ENCODE assay signal across 10 mouse cellular contexts in genomic region chr13:28633541-28634041, GRCm38 (mm10).
DNase-seq lines count a peak whose midpoint lies in the region; ATAC-seq and TF ChIP-seq lines count a peak whose summit lies in the region.
"Had no signal": no experiment of that assay in that cellular context is flagged by ENCODE, and none has a peak within 500 bp of the region (broad histone marks: within the 10 kb centered on the region; RNA-seq: fewer than 3 reads in every experiment).

No protein-coding gene starts in this region.

- H3K4me2 ChIP-seq in neural tube, embryonic 15.5 days, result no peak overlapping the region
- H3K4me2 ChIP-seq in kidney, embryonic 14.5 days (replicated peaks; ENCODE audit: low read depth, low read length), result no peak overlapping the region

- WGBS in neural tube, embryonic 15.5 days, result 20% methylated on average over 5 of the region's 5 CpGs
- 37% methylated on average over 5 of the region's 5 CpGs for WGBS in embryonic facial prominence, embryonic 10.5 days
- 18% methylated on average over 5 of the region's 5 CpGs for WGBS in kidney, embryonic 14.5 days

- H3K4me1 ChIP-seq in neural tube, embryonic 15.5 days, result peaks cover 29% of the 10 kb centered on the region
- peaks cover 70% of the 10 kb centered on the region for H3K4me1 ChIP-seq in embryonic facial prominence, embryonic 10.5 days
- peaks cover 46% of the 10 kb centered on the region for H3K4me1 ChIP-seq in kidney, embryonic 14.5 days (ENCODE audit: control insufficient read depth, insufficient read depth, low read length)

- no peaks in the 10 kb centered on the region for H3K9me3 ChIP-seq in neural tube, embryonic 15.5 days (replicated peaks)
- H3K9me3 ChIP-seq in embryonic facial prominence, embryonic 10.5 days, result no peaks in the 10 kb centered on the region
- H3K9me3 ChIP-seq in kidney, embryonic 14.5 days (ENCODE audit: control insufficient read depth, low read length), result no peaks in the 10 kb centered on the region

- H3K36me3 ChIP-seq in neural tube, embryonic 15.5 days, result no peaks in the 10 kb centered on the region
- peaks cover 5% of the 10 kb centered on the region for H3K36me3 ChIP-seq in embryonic facial prominence, embryonic 10.5 days (replicated peaks)
- H3K36me3 ChIP-seq in kidney, embryonic 14.5 days (ENCODE audit: control insufficient read depth, insufficient read depth, low read length), result no peaks in the 10 kb centered on the region
- no peaks in the 10 kb centered on the region for H3K36me3 ChIP-seq in splenic B cell, adult 2 months (ENCODE audit: control insufficient read depth, insufficient read depth, low read length, poor library complexity, severe bottlenecking)

- H3K27me3 ChIP-seq in neural tube, embryonic 15.5 days (replicated peaks), result no peaks in the 10 kb centered on the region
- no peaks in the 10 kb centered on the region for H3K27me3 ChIP-seq in embryonic facial prominence, embryonic 10.5 days (replicated peaks; ENCODE audit: low read depth, poor library complexity, severe bottlenecking)
- H3K27me3 ChIP-seq in kidney, embryonic 14.5 days (ENCODE audit: control insufficient read depth, insufficient read depth, low read length), result no peaks in the 10 kb centered on the region
- no peaks in the 10 kb centered on the region for H3K27me3 ChIP-seq in splenic B cell, adult 2 months (ENCODE audit: control insufficient read depth, insufficient read depth, low read length, poor library complexity, severe bottlenecking)

- no peak for ATAC-seq in neural tube, embryonic 15.5 days (ENCODE audit: low FRiP score)
- no peak; the same call in 1 of the 2 replicates for ATAC-seq in kidney, embryonic 14.5 days (ENCODE audit: low FRiP score, low TSS enrichment)

- DNase-seq in neural tube, embryonic 10.5 days (ENCODE audit: extremely low spot score, low spot score), result peak; percentile 38
- DNase-seq in embryonic facial prominence, embryonic 10.5 days (ENCODE audit: low spot score), result peak; percentile 68
- peak; percentile 4 for DNase-seq in splenic B cell, adult 2 months (ENCODE audit: low read depth, low spot score)
- DNase-seq in layer of hippocampus, postnatal 14 days (ENCODE audit: low spot score in 2 of 2), result no peak
- DNase-seq in layer of hippocampus, adult 2 months (ENCODE audit: low spot score in 2 of 2), result no peak
- DNase-seq: thymus, postnatal 14 days had no signal

- no peak overlapping the region for H3K9ac ChIP-seq in neural tube, embryonic 15.5 days (replicated peaks)
- H3K9ac ChIP-seq in kidney, embryonic 14.5 days (ENCODE audit: low read depth, low read length), result no peak overlapping the region

- TF ChIP-seq CTCF in layer of hippocampus, adult 2 months (conservative IDR thresholded peaks at IDR 0.05), result no peak

- H3K27ac ChIP-seq in neural tube, embryonic 15.5 days (replicated peaks), result no peak overlapping the region
- peak overlapping the region; percentile 72 for H3K27ac ChIP-seq in embryonic facial prominence, embryonic 10.5 days (replicated peaks)
- peak overlapping the region; percentile 38; the same call in 1 of the 2 replicates for H3K27ac ChIP-seq in kidney, embryonic 14.5 days (ENCODE audit: low read depth, low read length)
- no peak overlapping the region for H3K27ac ChIP-seq in layer of hippocampus, adult 2 months
- H3K27ac ChIP-seq: left cerebral cortex, adult 2 months; macrophage had no signal

- no peak overlapping the region for H3K4me3 ChIP-seq in neural tube, embryonic 15.5 days (replicated peaks)
- H3K4me3 ChIP-seq in embryonic facial prominence, embryonic 10.5 days, result no peak overlapping the region
- no peak overlapping the region for H3K4me3 ChIP-seq in kidney, embryonic 14.5 days (ENCODE audit: low read length)
- no peak overlapping the region for H3K4me3 ChIP-seq in layer of hippocampus, adult 2 months
- H3K4me3 ChIP-seq: left cerebral cortex, adult 2 months had no signal

Comparison
In these comparisons a context has a peak if more than half of its experiments do, and no peak if none do; other contexts are left out.
1. DNase-seq: peak in neural tube, embryonic 10.5 days (single experiment), embryonic facial prominence, embryonic 10.5 days (single experiment) and splenic B cell, adult 2 months (single experiment); none in layer of hippocampus, postnatal 14 days (0 of 2) and layer of hippocampus, adult 2 months (0 of 2).
2. H3K27ac ChIP-seq: peak in embryonic facial prominence, embryonic 10.5 days (single experiment) and kidney, embryonic 14.5 days (single experiment); none in neural tube, embryonic 15.5 days (single experiment) and layer of hippocampus, adult 2 months (single experiment).